Mouse (Mus musculus) ES-E14 (cell line): Measurements from ENCODE around the gene 1110008P14Rik. TPM values are rescaled to one million over a fixed set of nuclear protein-coding genes. Genes with fewer than 3 reads are reported as not detected.
A peak's percentile ranks its signal among the peaks of the same experiment; 100 is the strongest.

Experiments
- DNase-seq: peaks from one replicate; pipeline ENCODE4 v3.0.0-alpha.2; 2013; ENCODE audit warnings: low read depth, low spot score
- H3K27ac ChIP-seq: 2 replicates; pipeline ENCODE4 v1.5.1; 2012; ENCODE audit warnings: low read depth, mild to moderate bottlenecking, low read length, moderate library complexity, mixed read lengths; ENCODE audit not compliant: poor library complexity, insufficient read depth, severe bottlenecking
- H3K36me3 ChIP-seq: 2 replicates; pipeline ENCODE4 v1.6.1; 2012; ENCODE audit warnings: mild to moderate bottlenecking, low read length, moderate library complexity, mixed read lengths; ENCODE audit not compliant: control insufficient read depth, poor library complexity, insufficient read depth, severe bottlenecking
- H3K4me1 ChIP-seq, 2 experiments: fragments of 150-350 bp in 1 of 2; sonication (generic) in 1 of 2; 2 replicates each; pipeline ENCODE4 v1.6.1; 2012; ENCODE audit warnings: low read length in 2 of 2, mild to moderate bottlenecking in 1 of 2, mixed read lengths in 1 of 2; ENCODE audit not compliant: control insufficient read depth in 2 of 2, insufficient read depth in 2 of 2, poor library complexity in 1 of 2
- H3K4me3 ChIP-seq, 2 experiments: fragments of 150-350 bp in 1 of 2; sonication (generic) in 1 of 2; 2 replicates each; pipeline ENCODE4 v1.5.1; 2012; ENCODE audit warnings: low read length in 2 of 2, low read depth in 1 of 2, mild to moderate bottlenecking in 1 of 2, mixed read lengths in 1 of 2; ENCODE audit not compliant: insufficient read depth in 1 of 2, poor library complexity in 1 of 2, severe bottlenecking in 1 of 2
- H3K9ac ChIP-seq: 2 replicates; pipeline ENCODE4 v1.6.1; 2012; ENCODE audit warnings: low read depth, mild to moderate bottlenecking, low read length, mixed read lengths; ENCODE audit not compliant: poor library complexity, insufficient read depth, severe bottlenecking
- H3K9me3 ChIP-seq: fragments of 150-350 bp; sonication (generic); 2 replicates; pipeline ENCODE4 v1.6.1; 2012; ENCODE audit warnings: low read depth, mild to moderate bottlenecking, low read length; ENCODE audit not compliant: control insufficient read depth, insufficient read depth
- CHD2 ChIP-seq: IDR thresholded peaks from 2 replicates; pipeline ENCODE4 v1.6.1; 2014; ENCODE audit warnings: mild to moderate bottlenecking, low read depth, low read length, inconsistent platforms
- HCFC1 ChIP-seq: IDR thresholded peaks from 2 replicates; pipeline ENCODE4 v1.6.1; 2012; ENCODE audit warnings: low read length, inconsistent platforms, borderline replicate concordance; ENCODE audit not compliant: insufficient read depth
- MAFK ChIP-seq: IDR thresholded peaks from 2 replicates; pipeline ENCODE4 v1.6.1; 2014; ENCODE audit warnings: mild to moderate bottlenecking, low read depth, low read length, inconsistent platforms; ENCODE audit not compliant: insufficient read depth
- ZC3H11A ChIP-seq: IDR thresholded peaks from 2 replicates; pipeline ENCODE4 v1.6.1; 2012; ENCODE audit warnings: low read depth, mild to moderate bottlenecking, inconsistent platforms, low read length, borderline replicate concordance
- ZNF384 ChIP-seq: IDR thresholded peaks from 2 replicates; pipeline ENCODE4 v1.6.1; 2012; ENCODE audit warnings: low read depth, low read length, inconsistent platforms
- in situ Hi-C, 2 experiments: fragments of 600-800 bp; cut with MboI; formaldehyde crosslinking; loops; one replicate each; pipeline ENCODE4 v1.15.1; 2025; ENCODE audit warnings: low sequenced_read_pairs in 2 of 2, inconsistent platforms in 1 of 2; ENCODE audit not compliant: unreplicated experiment in 2 of 2
- total RNA-seq: library from RNA; depleted of rRNA; stranded (reverse); fragments of 300-350 nt; gene quantifications from 2 replicates; pipeline ENCODE4 v1.2.3, GENCODE M21; 2012

Gene 1110008P14Rik
- total RNA-seq, 1 experiment = 31.3 TPM

GRCm38 (mm10) chr2:32423481-32424331 is 42.0 kb upstream of the 1110008P14Rik start:
- TF ChIP-seq ZC3H11A = no peak
- TF ChIP-seq HCFC1 = no peak
- no peak for TF ChIP-seq MAFK
- peak; percentile 47; the same call in 1 of the 2 replicates for TF ChIP-seq CHD2
- TF ChIP-seq ZNF384 = peak; percentile 93

GRCm38 (mm10) chr2:32421851-32422251 is 40.1 kb upstream of the 1110008P14Rik start:
- TF ChIP-seq CHD2 = no peak
- TF ChIP-seq HCFC1 = no peak
- no peak for TF ChIP-seq MAFK
- no peak for TF ChIP-seq ZC3H11A
- no peak for TF ChIP-seq ZNF384
- peaks cover 11% of the 10 kb centered on the region; the same call in 1 of the 2 replicates for H3K36me3 ChIP-seq
- H3K4me3 ChIP-seq = no peak overlapping the region
- H3K4me1 ChIP-seq = peaks cover 0 to 4% of the 10 kb centered on the region in 2 experiments; a peak in 1 of 4 replicates
- no peak overlapping the region for H3K27ac ChIP-seq
- DNase-seq = no peak
- no peak overlapping the region for H3K9ac ChIP-seq
- in situ Hi-C loops = no loop called here
- H3K9me3 ChIP-seq = no peaks in the 10 kb centered on the region

More at GRCm38 (mm10) chr2:32423481-32424331, 42.0 kb upstream of the 1110008P14Rik start:
- no peaks in the 10 kb centered on the region for H3K9me3 ChIP-seq
- in situ Hi-C loops = no loop called here
- H3K4me1 ChIP-seq = peaks cover 0 to 4% of the 10 kb centered on the region in 2 experiments; a peak in 1 of 4 replicates
- no peak overlapping the region; the same call in 1 of the 2 replicates for H3K27ac ChIP-seq
- H3K36me3 ChIP-seq = peaks cover 2% of the 10 kb centered on the region; the same call in 1 of the 2 replicates
- H3K9ac ChIP-seq = peak overlapping the region; percentile 14; the same call in 1 of the 2 replicates
- H3K4me3 ChIP-seq = peak overlapping the region; percentile 39 to 41; a peak in 3 of 4 replicates
- peak; percentile 55 for DNase-seq

GRCm38 (mm10) chr2:32420647-32421046 is 38.9 kb upstream of the 1110008P14Rik start:
- Histone ChIP-seq H3K9me3 (no peaks in the 10 kb centered on the region), H3K4me1 (peaks cover 0 to 4% of the 10 kb centered on the region in 2 experiments; a peak in 1 of 4 replicates), H3K9ac (no peak overlapping the region), H3K27ac (no peak overlapping the region), H3K36me3 (peaks cover 22% of the 10 kb centered on the region; the same call in 1 of the 2 replicates), H3K4me3 (no peak overlapping the region)
- TF ChIP-seq ZNF384 (no peak), CHD2 (no peak), MAFK (no peak), ZC3H11A (no peak), HCFC1 (no peak)
- no peak for DNase-seq
- in situ Hi-C loops = no loop called here

GRCm38 (mm10) chr2:32420066-32420608 is 38.4 kb upstream of the 1110008P14Rik start:
- in situ Hi-C loops = no loop called here
- H3K27ac ChIP-seq = no peak overlapping the region
- H3K4me3 ChIP-seq = no peak overlapping the region
- H3K36me3 ChIP-seq = peaks cover 27% of the 10 kb centered on the region
- H3K4me1 ChIP-seq = peaks cover 0 to 4% of the 10 kb centered on the region in 2 experiments; a peak in 1 of 4 replicates
- H3K9me3 ChIP-seq = no peaks in the 10 kb centered on the region
- DNase-seq = no peak
- H3K9ac ChIP-seq = no peak overlapping the region
- no peak for TF ChIP-seq CHD2
- no peak for TF ChIP-seq MAFK
- TF ChIP-seq HCFC1 = no peak
- no peak for TF ChIP-seq ZNF384
- TF ChIP-seq ZC3H11A = no peak
